Mouse (Mus musculus): ENCODE results near the gene Ercc4.

DNA sequence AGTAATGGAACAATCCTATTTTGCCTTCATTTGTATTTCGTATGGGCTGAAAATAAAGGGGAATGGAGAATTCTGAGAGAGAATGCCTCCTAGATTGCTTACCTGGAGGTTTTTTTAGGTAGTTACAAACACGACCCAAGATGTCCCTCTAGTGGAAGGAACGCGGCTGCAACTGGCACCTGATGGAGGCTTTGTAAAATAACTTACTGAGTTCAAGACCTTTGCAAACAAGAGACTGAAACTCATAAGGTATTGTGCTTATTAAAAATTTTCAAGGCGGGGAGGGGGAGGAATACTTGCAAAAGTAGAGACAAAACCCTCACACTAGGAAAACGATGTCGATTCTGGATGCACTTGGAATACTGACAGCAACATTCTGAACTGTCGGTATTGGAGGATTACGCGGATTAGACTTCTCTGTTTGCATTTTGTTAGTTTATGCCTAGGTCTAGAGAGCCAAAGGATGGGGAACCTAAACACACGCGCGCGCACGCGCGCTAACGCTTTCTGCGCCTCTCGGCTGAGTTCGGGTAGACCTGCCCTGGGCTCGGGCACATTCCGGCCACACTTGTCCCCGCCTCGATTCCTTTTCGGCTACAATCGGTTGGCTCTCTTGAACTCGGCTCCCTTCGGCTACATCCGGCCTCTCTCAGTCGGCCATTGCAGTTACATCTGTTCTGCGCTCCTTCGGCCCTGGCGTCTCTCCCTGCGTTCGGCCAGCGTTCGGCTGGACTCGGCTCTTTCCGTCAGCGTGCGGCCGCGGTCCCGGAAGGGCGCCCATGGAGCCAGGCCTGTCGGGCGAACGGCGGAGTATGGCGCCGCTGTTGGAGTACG is at the start of gene Ercc4:
- TF ChIP-seq GATA1 (IDR thresholded peaks at IDR 0.05; ENCODE audit: borderline replicate concordance, low read length) (no peak), FLI1 (IDR thresholded peaks at IDR 0.05; ENCODE audit: low read length) (no peak)

All from megakaryocyte, embryonic 14.5 days (primary cell).